Mouse (Mus musculus) left cerebral cortex, adult 2 months (tissue): ENCODE data around the gene Tshz2. TPM values are rescaled to one million over a fixed set of nuclear protein-coding genes. Genes with fewer than 3 reads are reported as not detected.
A peak's percentile ranks its signal among the peaks of the same experiment; 100 is the strongest.

Experiments
- DNase-seq, 2 experiments: peaks; one replicate each; pipeline ENCODE4 v3.0.0; 2021 to 2022; ENCODE audit warnings: low spot score in 2 of 2, mixed read lengths in 1 of 2; ENCODE audit errors: extremely low spot score in 1 of 2
- H3K27ac ChIP-seq: fragments of 200-600 bp; 2 replicates; pipeline ENCODE4 v1.8.1; 2022
- H3K4me3 ChIP-seq: fragments of 200-600 bp; 2 replicates; pipeline ENCODE4 v1.8.1; 2022
- CTCF ChIP-seq: fragments of 200-600 bp; IDR thresholded peaks from 2 replicates; pipeline ENCODE4 v1.8.1; 2022; ENCODE audit warnings: antibody characterized with exemption, mild to moderate bottlenecking, moderate library complexity
- intact Hi-C: fragments of 180-260 bp; cut with DNase I; formaldehyde crosslinking; loops from one replicate; pipeline ENCODE4 v1.15.1; 2025
- total RNA-seq, 2 experiments: library from RNA; stranded (reverse); gene quantifications; 2 replicates each; pipeline ENCODE4 v1.2.3; 2021

Tshz2 gene
- total RNA-seq, 2 experiments from 2014 or later, result 38.2 to 46.1 TPM

DNA sequence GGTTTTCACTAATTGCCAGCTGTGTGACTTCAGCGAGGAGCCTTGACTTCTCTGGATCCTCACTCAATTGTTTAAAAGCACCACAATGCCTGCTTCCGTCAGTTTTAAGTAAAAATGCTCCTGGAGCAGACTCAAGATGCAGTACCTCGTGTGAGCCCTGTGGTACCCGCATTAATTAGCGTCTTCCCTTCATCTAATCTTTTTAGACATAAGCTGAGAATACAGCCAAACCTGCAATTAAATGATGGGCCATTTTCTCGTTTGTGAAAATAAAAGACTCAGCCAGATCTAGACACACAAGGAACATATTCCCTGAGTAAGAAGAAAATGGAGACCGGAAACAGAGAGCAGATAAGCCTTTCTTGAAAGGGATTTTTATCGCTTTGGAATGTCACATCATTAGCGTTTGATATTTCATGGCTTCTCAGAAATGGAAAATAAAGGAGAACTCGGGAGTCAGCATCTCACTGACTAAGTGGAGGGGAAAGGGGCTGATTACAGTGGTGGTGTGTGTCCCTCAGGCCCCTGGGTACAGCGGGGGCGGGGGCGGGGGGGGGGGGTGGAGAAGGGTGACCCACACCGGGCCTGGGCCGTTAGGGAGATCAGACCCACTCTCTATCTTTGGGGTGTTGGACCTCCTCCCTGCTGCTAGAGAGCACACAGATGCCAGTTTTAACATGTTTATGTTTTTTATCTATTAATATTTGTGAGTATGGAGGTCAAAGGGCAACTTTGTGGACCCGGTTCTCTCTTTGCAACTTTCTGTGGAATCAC is 364.6 kb downstream of the Tshz2 start:
- TF ChIP-seq CTCF, result no peak
- Histone ChIP-seq H3K27ac (no peak overlapping the region), H3K4me3 (no peak overlapping the region)
- no peak for DNase-seq
- intact Hi-C loops, result no loop called here

- TF ChIP-seq CTCF, result no peak
- H3K4me3 ChIP-seq, result no peak overlapping the region
- no peak overlapping the region for H3K27ac ChIP-seq
- intact Hi-C loops, result no loop called here
- no peak for DNase-seq
Measured at GRCm38 (mm10) chr2:169998878-169999337, 366.1 kb downstream of the Tshz2 start.

GRCm38 (mm10) chr2:170002594-170003504 is 370.0 kb downstream of the Tshz2 start:
- intact Hi-C loops, result no loop called here
- Histone ChIP-seq H3K27ac (no peak overlapping the region), H3K4me3 (0 out of 2 replicates have a peak overlapping the region, but pooled peaks have one; percentile 8)
- TF ChIP-seq CTCF, result peak; percentile 4; the same call in 1 of the 2 replicates
- peak; percentile 31 to 33 for DNase-seq

- intact Hi-C loops, result no loop called here
- H3K4me3 ChIP-seq, result no peak overlapping the region
- no peak for TF ChIP-seq CTCF
- DNase-seq, result no peak
- no peak overlapping the region for H3K27ac ChIP-seq
Measured at GRCm38 (mm10) chr2:170003666-170004065, 370.9 kb downstream of the Tshz2 start.

DNA sequence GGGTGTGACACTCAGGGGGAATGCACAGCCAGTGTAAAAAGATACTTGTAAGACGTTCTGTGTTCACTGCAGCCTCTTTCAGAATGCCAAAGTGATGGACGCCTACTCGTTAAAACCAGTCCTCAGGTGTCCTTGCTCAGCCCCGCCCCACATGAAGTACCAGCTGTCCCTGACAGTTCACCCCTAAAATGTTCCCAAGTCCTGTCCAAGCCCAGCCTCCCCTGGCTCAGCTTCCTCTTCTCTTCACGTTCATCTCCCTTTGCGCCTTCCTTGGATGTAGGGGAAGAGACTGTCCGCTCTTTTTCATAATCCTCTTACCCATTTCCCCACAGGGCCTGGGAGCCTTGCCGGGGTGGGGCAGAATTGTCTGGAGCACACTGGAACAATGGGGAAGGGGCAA is 374.0 kb downstream of the Tshz2 start:
- TF ChIP-seq CTCF, result no peak
- Histone ChIP-seq H3K27ac (no peak overlapping the region), H3K4me3 (no peak overlapping the region)
- intact Hi-C loops, result no loop called here
- DNase-seq, result no peak

DNA sequence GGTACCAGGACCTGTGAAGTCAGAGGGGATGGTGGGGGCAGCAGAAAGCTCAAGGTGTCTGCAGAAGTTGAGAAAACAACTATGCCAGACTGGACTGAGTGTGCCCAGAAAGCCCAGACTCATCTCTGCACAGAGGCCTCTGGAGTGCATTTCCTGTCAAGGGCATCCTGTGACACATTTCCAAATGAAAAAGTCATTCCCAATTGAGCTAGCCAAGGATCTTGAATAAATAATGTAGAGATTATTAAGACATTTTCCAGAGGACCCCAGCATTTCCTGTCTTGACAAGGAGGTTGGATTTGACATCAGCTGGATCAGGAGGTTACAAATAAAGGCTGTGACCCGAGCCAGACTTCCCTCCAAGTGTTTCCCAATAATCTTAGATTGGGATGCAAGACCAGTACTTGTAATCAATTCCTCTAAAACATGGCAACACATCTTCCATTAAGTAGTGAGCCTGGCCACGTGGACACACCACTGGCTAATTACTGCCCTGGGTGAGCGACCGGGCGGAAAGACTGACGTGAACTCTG is 374.7 kb downstream of the Tshz2 start:
- intact Hi-C loops, result no loop called here
- no peak overlapping the region for H3K27ac ChIP-seq
- H3K4me3 ChIP-seq, result no peak overlapping the region
- no peak for TF ChIP-seq CTCF
- no peak for DNase-seq

DNA sequence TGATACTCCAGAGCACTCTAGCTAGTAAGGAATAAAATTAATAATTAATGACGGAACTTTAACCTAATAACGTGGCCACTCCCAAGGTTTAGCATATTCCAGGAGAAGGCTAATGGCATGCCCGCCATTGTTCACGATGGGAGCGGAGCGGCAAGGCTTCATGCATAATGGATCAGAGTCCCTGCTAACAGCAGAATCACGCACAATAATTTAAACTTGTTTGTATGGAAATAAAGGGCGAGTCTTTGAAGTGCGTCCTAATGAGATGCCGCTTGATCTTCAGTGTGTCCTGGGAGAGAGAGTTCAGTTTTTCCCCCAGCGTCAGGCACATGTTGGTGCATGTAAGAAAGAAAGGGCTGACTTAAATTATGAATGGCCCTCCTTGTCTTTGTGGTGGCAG is 376.9 kb downstream of the Tshz2 start:
- Histone ChIP-seq H3K4me3 (no peak overlapping the region), H3K27ac (no peak overlapping the region)
- intact Hi-C loops, result no loop called here
- DNase-seq, result no peak
- no peak for TF ChIP-seq CTCF

GRCm38 (mm10) chr2:170011858-170012257 is 379.0 kb downstream of the Tshz2 start:
- no peak overlapping the region for H3K27ac ChIP-seq

GRCm38 (mm10) chr2:170017302-170017701 is 384.5 kb downstream of the Tshz2 start:
- intact Hi-C loops, result no loop called here
- TF ChIP-seq CTCF, result no peak

More at GRCm38 (mm10) chr2:170011858-170012257, 379.0 kb downstream of the Tshz2 start:
- H3K4me3 ChIP-seq, result no peak overlapping the region
- no peak for DNase-seq
- TF ChIP-seq CTCF, result no peak
- intact Hi-C loops, result no loop called here

GRCm38 (mm10) chr2:170017926-170018325 is 385.1 kb downstream of the Tshz2 start:
- Histone ChIP-seq H3K4me3 (no peak overlapping the region), H3K27ac (no peak overlapping the region)
- TF ChIP-seq CTCF, result no peak
- no peak for DNase-seq
- intact Hi-C loops, result no loop called here

More at GRCm38 (mm10) chr2:170017302-170017701, 384.5 kb downstream of the Tshz2 start:
- no peak for DNase-seq
- no peak overlapping the region for H3K27ac ChIP-seq
- no peak overlapping the region for H3K4me3 ChIP-seq

- DNase-seq, result no peak
- TF ChIP-seq CTCF, result no peak
- Histone ChIP-seq H3K4me3 (no peak overlapping the region), H3K27ac (no peak overlapping the region)
- intact Hi-C loops, result no loop called here
Measured at GRCm38 (mm10) chr2:170022953-170023352, 390.1 kb downstream of the Tshz2 start.

GRCm38 (mm10) chr2:170023741-170024140 is 390.9 kb downstream of the Tshz2 start:
- no peak for DNase-seq

More at GRCm38 (mm10) chr2:170023741-170024140, 390.9 kb downstream of the Tshz2 start:
- no peak overlapping the region for H3K4me3 ChIP-seq
- TF ChIP-seq CTCF, result no peak
- no peak overlapping the region for H3K27ac ChIP-seq
- intact Hi-C loops, result no loop called here
